Mouse (Mus musculus) ES-E14 (cell line): ENCODE measurements at regions not wholly inside any gene's neighbourhood (a gene's known extent, or its start where the extent isn't known, plus 50 kb on each side); places are given as distances from the start of the nearest gene placed in this dataset.

ENCODE experiments used
- DNase-seq: peaks from one replicate; pipeline ENCODE4 v3.0.0-alpha.2; 2013; ENCODE audit warnings: low read depth, low spot score
- H3K27ac ChIP-seq: 2 replicates; pipeline ENCODE4 v1.5.1; 2012; ENCODE audit warnings: low read depth, mild to moderate bottlenecking, low read length, moderate library complexity, mixed read lengths; ENCODE audit not compliant: poor library complexity, insufficient read depth, severe bottlenecking
- H3K36me3 ChIP-seq: 2 replicates; pipeline ENCODE4 v1.6.1; 2012; ENCODE audit warnings: mild to moderate bottlenecking, low read length, moderate library complexity, mixed read lengths; ENCODE audit not compliant: control insufficient read depth, poor library complexity, insufficient read depth, severe bottlenecking
- H3K4me1 ChIP-seq, 2 experiments: fragments of 150-350 bp in 1 of 2; sonication (generic) in 1 of 2; 2 replicates each; pipeline ENCODE4 v1.6.1; 2012; ENCODE audit warnings: low read length in 2 of 2, mild to moderate bottlenecking in 1 of 2, mixed read lengths in 1 of 2; ENCODE audit not compliant: control insufficient read depth in 2 of 2, insufficient read depth in 2 of 2, poor library complexity in 1 of 2
- H3K4me3 ChIP-seq, 2 experiments: fragments of 150-350 bp in 1 of 2; sonication (generic) in 1 of 2; 2 replicates each; pipeline ENCODE4 v1.5.1; 2012; ENCODE audit warnings: low read length in 2 of 2, low read depth in 1 of 2, mild to moderate bottlenecking in 1 of 2, mixed read lengths in 1 of 2; ENCODE audit not compliant: insufficient read depth in 1 of 2, poor library complexity in 1 of 2, severe bottlenecking in 1 of 2
- H3K9ac ChIP-seq: 2 replicates; pipeline ENCODE4 v1.6.1; 2012; ENCODE audit warnings: low read depth, mild to moderate bottlenecking, low read length, mixed read lengths; ENCODE audit not compliant: poor library complexity, insufficient read depth, severe bottlenecking
- H3K9me3 ChIP-seq: fragments of 150-350 bp; sonication (generic); 2 replicates; pipeline ENCODE4 v1.6.1; 2012; ENCODE audit warnings: low read depth, mild to moderate bottlenecking, low read length; ENCODE audit not compliant: control insufficient read depth, insufficient read depth
- CHD2 ChIP-seq: IDR thresholded peaks from 2 replicates; pipeline ENCODE4 v1.6.1; 2014; ENCODE audit warnings: mild to moderate bottlenecking, low read depth, low read length, inconsistent platforms
- HCFC1 ChIP-seq: IDR thresholded peaks from 2 replicates; pipeline ENCODE4 v1.6.1; 2012; ENCODE audit warnings: low read length, inconsistent platforms, borderline replicate concordance; ENCODE audit not compliant: insufficient read depth
- MAFK ChIP-seq: IDR thresholded peaks from 2 replicates; pipeline ENCODE4 v1.6.1; 2014; ENCODE audit warnings: mild to moderate bottlenecking, low read depth, low read length, inconsistent platforms; ENCODE audit not compliant: insufficient read depth
- ZC3H11A ChIP-seq: IDR thresholded peaks from 2 replicates; pipeline ENCODE4 v1.6.1; 2012; ENCODE audit warnings: low read depth, mild to moderate bottlenecking, inconsistent platforms, low read length, borderline replicate concordance
- ZNF384 ChIP-seq: IDR thresholded peaks from 2 replicates; pipeline ENCODE4 v1.6.1; 2012; ENCODE audit warnings: low read depth, low read length, inconsistent platforms
- in situ Hi-C, 2 experiments: fragments of 600-800 bp; cut with MboI; formaldehyde crosslinking; loops; one replicate each; pipeline ENCODE4 v1.15.1; 2025; ENCODE audit warnings: low sequenced_read_pairs in 2 of 2, inconsistent platforms in 1 of 2; ENCODE audit not compliant: unreplicated experiment in 2 of 2

GRCm38 (mm10) chr7:72738324-72738944 lies 432.0 kb upstream of the Mctp2 start:
- Histone ChIP-seq H3K27ac (no peak overlapping the region), H3K4me3 (no peak overlapping the region), H3K9ac (no peak overlapping the region), H3K4me1 (no peaks in the 10 kb centered on the region), H3K36me3 (no peaks in the 10 kb centered on the region), H3K9me3 (no peaks in the 10 kb centered on the region)
- in situ Hi-C loops = no loop called here
- TF ChIP-seq ZNF384 (no peak), ZC3H11A (no peak), HCFC1 (no peak), CHD2 (no peak), MAFK (no peak)
- no peak for DNase-seq

GRCm38 (mm10) chr7:72742376-72742775 lies 436.0 kb upstream of the Mctp2 start:
- no peak for DNase-seq
- in situ Hi-C loops = no loop called here

GRCm38 (mm10) chr7:72751501-72751917 lies 445.1 kb upstream of the Mctp2 start:
- no peak for DNase-seq
- no peak overlapping the region for H3K4me3 ChIP-seq
- H3K27ac ChIP-seq = no peak overlapping the region
- in situ Hi-C loops = no loop called here
- no peak overlapping the region for H3K9ac ChIP-seq
- no peaks in the 10 kb centered on the region for H3K9me3 ChIP-seq
- TF ChIP-seq ZC3H11A (no peak), ZNF384 (no peak), CHD2 (no peak), MAFK (no peak), HCFC1 (no peak)
- no peaks in the 10 kb centered on the region for H3K4me1 ChIP-seq
- H3K36me3 ChIP-seq = no peaks in the 10 kb centered on the region; the same call in 1 of the 2 replicates

More at GRCm38 (mm10) chr7:72742376-72742775, 436.0 kb upstream of the Mctp2 start:
- TF ChIP-seq CHD2 (no peak), HCFC1 (no peak), MAFK (0 out of 2 replicates have a peak, but pooled peaks have one; percentile 9), ZNF384 (no peak)
- Histone ChIP-seq H3K9ac (no peak overlapping the region), H3K27ac (no peak overlapping the region), H3K4me1 (no peaks in the 10 kb centered on the region), H3K9me3 (no peaks in the 10 kb centered on the region), H3K36me3 (no peaks in the 10 kb centered on the region), H3K4me3 (no peak overlapping the region)

- Histone ChIP-seq H3K4me3 (no peak overlapping the region), H3K36me3 (no peaks in the 10 kb centered on the region; the same call in 1 of the 2 replicates), H3K27ac (no peak overlapping the region), H3K9me3 (no peaks in the 10 kb centered on the region), H3K9ac (no peak overlapping the region), H3K4me1 (no peaks in the 10 kb centered on the region)
- in situ Hi-C loops = no loop called here
- DNase-seq = no peak
- TF ChIP-seq HCFC1 (no peak), ZC3H11A (no peak), ZNF384 (no peak), MAFK (no peak), CHD2 (no peak)
Observed at GRCm38 (mm10) chr7:72753053-72753559, 446.7 kb upstream of the Mctp2 start.

GRCm38 (mm10) chr7:72762711-72763110 lies 456.3 kb upstream of the Mctp2 start:
- DNase-seq = no peak

More at GRCm38 (mm10) chr7:72762711-72763110, 456.3 kb upstream of the Mctp2 start:
- Histone ChIP-seq H3K27ac (no peak overlapping the region), H3K36me3 (no peaks in the 10 kb centered on the region), H3K9ac (no peak overlapping the region), H3K4me3 (no peak overlapping the region), H3K9me3 (no peaks in the 10 kb centered on the region), H3K4me1 (0 out of 4 replicates have a peak, but pooled peaks cover 0 to 2% of the 10 kb centered on the region in 2 experiments)
- TF ChIP-seq MAFK = no peak
- no peak for TF ChIP-seq CHD2
- TF ChIP-seq ZNF384 = no peak
- in situ Hi-C loops = no loop called here
